Mouse (Mus musculus): ENCODE results near the gene Snta1.

Snta1 gene

DNA sequence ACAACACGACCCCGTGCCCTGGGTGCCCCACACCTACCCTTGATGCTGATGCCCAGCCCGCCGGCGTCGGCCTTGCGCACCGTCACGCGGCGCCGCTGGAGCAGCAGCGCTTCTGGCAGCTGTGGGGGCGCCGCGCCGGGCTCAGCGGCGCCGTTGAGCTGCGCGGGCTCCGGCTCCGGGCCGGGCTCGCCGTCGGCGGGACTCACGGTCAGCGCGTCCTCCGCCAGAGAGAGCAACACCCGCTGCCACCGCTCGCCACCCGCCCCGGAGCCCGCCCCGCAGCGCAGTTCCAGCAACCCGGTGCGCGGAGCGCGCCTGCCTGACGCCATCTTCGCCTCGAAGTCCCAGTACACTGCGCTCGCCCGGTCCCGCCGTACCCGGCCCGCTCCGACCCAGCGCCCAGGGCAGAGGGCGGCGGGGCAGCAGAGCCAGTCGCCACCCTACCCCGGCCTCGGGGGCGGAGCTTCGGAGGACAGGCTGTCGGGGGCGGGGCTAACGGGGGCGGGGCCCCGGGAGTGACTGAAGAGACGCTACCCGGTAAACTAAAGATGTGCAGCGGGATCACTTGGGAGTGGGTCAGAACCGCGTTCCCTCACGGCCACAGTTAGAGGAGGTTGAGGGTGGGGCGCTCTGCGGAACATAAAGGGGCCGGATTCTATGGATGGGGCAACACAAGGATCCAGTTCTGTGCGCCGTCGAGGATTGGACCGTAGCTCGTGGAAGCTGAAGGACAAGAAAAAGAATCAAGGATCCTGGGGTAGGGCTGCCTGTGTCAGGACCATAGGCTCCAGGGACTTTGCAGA lies at the start of gene Snta1:
Gene Snta1, minus strand, starts transcription at position 457 of the 803 bp plus-strand sequence.
- DNase-seq = peak; percentile 91 to 94

DNA sequence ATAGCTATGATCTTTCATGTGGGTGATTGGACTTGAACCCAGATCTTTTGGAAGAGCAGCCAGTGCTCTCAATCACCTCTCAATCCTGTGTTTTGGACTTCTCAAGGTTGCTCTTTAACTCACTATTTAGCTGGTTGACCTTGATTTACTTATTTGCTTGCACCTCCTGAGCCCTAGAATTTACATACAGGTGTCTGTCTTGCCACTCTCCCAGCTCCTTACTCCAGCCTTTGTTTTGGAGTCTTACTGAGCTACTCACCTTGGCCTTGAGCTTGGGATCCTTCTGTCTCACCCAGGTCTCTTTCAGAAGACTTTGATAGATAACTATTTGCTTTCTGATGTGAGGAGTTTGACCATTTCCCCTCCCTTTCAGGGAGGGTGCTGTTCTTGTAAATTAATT lies 48.7 kb upstream of the Snta1 start:
- DNase-seq = no peak

DNA sequence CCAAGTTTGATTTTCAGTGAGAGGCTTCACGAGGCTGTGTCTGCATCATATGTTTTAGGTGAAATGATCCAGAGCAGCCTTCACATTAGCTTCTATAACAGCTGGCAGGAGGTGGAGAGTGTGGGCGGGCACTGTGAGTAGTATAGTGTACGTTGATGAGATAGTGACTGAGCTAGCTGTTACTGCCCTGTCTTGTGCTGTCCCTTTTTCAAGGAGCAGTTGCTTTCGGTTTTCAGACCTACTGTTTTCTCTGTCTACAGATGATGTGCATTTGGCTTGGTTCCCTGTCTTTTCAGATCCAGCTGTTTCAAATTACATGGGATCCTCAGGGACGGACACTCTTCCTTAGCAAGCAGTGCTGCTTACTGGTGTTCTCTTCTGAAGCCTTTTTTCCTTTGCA lies 47.9 kb upstream of the Snta1 start:
- DNase-seq = peak in 1 of 2 experiments; percentile 33

DNA sequence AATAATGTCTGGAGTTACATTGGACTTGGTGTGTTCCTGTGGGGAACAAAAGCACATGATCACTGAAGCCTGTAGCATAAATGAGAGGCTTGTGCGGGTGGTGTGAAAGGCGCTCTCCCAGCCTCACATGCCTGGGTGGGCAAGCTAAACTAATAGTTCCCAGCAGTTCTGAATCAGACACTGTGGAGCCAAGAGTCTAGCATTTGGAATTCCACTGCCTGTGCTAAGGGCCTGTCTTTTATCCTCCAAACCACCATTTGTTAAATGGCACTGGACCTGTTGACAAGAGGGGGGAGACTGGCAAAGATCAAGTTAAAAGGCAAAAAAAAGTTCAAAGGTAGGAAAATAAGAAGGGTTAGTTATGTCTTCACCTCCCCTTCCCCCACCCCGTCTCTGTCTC lies 46.7 kb upstream of the Snta1 start:
- peak; percentile 34 to 61 for DNase-seq

DNA sequence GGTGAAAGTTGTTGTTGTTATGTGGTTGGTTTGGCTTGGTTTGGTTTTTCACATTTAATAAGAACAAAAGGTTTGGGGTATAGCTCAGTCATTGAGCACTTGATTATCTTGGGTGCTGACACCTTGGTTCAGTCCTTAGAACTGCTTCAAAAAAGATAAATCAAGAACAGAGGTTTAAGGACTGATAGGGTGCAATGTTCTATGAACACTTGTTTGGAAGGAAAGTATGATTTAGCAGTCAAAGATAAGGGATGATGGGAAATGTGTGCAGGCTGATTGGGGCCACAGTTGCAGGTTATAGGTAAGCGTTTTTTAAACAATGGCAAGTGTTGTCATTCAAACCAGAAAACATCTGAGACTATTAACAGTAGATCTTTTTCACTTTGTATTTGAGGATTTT lies 46.2 kb upstream of the Snta1 start:
- no peak for DNase-seq

- no peak for DNase-seq
These were observed 45.1 kb upstream of the Snta1 start for GRCm38 (mm10) chr2:154452951-154453350.

DNA sequence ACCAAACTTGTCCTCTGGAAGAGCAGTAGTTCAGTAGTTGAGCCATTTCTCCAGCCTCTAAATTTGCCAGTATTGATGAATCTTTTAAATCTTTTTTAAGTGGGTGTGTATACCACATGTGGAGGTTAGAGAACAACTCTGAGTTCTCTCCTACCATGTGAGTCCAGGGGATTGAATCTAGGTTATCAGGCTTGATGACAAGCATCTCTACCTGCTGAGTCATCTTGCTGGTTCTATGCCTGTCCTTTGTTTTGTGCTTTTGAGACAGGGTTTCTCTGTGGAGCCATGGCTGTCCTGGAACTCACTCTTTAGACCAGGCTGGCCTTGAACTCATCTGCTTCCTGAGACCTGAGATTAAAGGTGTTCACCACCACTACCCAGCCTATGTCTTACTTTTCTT lies 40.7 kb upstream of the Snta1 start:
- DNase-seq = no peak

DNA sequence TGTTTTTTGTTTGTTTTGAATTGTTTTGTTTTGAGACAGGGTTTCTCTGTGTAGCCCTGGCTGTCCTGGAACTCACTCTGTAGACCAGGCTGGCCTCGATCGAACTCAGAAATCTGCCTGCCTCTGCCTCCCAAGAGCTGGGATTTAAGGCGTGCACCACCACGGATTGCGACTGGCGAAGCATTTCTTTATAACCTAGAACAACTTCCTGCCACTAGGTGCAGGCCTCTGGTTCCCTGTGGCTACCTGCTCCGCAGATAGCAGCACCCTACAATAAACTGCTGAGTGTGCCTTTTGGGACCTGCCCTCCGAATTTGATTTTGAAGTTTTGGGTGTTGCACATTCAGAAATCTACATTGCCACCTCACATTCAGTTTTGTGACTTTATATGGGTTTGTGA lies 39.9 kb upstream of the Snta1 start:
- DNase-seq = no peak

DNA sequence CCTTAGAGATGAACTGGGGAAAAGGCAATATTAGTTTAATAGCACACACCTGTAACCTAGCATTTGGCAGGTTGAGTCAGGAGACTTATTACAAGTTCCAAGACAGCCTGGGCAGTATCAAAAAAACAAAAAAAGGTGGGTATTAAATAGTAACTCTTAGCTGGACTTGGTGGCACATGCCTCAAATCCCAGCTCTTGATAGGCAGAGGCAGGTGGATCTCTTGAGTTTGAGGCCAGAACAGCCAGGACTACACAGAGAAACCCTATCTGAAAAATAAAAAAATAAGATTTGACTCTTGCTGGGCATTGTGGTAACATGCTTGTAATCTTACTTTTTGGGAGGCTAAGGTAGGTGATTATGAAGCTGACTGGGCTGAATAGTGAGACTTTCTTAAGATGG lies 32.6 kb upstream of the Snta1 start:
- DNase-seq = no peak

- no peak for DNase-seq
These were observed 29.3 kb upstream of the Snta1 start for GRCm38 (mm10) chr2:154437191-154437527.

GRCm38 (mm10) chr2:154436458-154437190 lies 28.7 kb upstream of the Snta1 start, which contains the start of gene Cbfa2t2:
Gene Cbfa2t2 (plus strand): TSS chr2:154436481.
- DNase-seq = peak; percentile 71 to 83

GRCm38 (mm10) chr2:154436076-154436457 lies 28.2 kb upstream of the Snta1 start:
- DNase-seq = peak; percentile 98 to 99

DNA sequence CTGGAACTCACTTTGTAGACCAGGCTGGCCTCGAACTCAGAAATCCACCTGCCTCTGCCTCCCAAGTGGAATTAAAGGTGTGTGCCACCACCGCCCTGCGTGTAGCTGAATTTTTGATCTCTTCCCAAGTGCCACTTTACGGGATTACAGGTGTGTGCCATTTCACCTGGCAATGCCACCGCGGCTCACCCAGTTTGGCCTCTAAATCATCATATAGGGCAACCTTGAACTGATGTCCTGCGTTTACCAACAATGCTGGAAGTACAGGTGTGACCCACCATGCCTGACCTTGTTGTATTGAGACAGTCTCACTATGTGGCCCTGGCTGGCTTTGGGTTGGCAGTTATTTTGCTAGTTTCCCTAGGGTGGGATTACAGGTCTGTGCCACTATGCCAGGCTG lies 26.8 kb upstream of the Snta1 start:
- DNase-seq = no peak

- peak; percentile 27 to 50 for DNase-seq
These were observed 25.5 kb upstream of the Snta1 start for GRCm38 (mm10) chr2:154433391-154433790.

DNA sequence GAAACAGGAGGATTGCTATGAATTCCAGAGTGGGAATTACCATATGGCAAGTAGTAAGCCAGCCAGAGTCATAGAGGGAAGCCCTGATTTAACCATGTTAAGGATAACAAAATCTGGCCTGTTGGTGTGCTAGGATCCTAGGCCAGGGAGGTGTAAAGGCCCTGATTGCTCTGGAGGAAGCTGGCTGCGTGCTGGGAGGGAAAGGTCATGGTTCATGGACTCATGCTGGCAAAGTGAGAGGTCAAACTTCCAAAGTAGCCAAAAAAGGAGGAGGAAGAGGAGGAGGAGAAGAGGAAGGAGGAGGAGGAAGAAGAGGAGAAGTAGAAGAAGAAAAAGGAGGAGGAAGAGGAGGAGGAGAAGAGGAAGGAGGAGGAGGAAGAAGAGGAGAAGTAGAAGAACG lies 24.8 kb upstream of the Snta1 start:
- no peak for DNase-seq

DNA sequence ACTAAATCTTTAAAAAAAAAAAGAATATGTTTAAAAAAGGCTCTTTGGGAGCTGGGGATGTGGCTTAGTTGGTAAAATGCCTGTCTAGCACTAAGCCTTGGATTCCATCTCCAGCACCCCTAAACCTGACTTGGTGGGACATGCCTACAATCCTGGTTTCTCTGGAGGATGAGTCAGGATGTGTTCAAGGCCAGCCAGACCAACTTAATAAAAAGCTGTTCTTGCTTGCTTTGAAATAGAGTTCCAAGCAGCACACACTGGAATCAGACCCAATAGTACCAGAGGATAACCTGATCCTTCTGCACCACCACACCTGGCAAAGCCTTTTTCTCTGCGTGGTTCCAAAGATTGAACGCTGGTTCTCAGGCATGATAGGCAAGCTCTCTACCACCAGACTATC lies 22.7 kb upstream of the Snta1 start:
- DNase-seq = no peak

DNA sequence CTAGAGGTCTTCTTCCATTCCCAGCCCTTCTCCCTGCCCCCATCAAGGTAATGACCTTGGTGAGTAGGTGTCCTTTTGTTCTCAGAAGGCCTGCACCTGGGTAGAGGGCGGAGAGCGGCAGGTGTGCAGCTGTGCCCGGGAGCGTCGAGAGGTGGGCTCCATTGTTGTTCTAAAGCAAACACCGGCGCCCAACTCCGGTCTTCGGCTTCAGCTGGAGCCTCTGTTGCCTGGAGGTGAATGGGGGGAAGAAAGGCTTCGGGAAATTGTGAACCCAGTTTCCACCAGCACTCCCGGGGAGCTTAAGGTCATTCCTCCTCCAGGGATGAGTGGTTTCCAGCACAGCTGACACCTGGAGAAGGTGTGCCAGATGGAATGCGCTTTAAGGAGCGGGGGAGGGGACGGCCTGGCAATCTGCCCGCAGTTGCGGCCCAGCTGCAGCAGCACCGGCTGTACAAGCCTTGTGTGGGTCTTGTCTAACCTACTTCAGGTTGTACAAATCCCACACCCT lies 20.0 kb upstream of the Snta1 start:
- DNase-seq = peak; percentile 80 to 88

- DNase-seq = no peak
These were observed 19.3 kb upstream of the Snta1 start for GRCm38 (mm10) chr2:154426905-154427852.

DNA sequence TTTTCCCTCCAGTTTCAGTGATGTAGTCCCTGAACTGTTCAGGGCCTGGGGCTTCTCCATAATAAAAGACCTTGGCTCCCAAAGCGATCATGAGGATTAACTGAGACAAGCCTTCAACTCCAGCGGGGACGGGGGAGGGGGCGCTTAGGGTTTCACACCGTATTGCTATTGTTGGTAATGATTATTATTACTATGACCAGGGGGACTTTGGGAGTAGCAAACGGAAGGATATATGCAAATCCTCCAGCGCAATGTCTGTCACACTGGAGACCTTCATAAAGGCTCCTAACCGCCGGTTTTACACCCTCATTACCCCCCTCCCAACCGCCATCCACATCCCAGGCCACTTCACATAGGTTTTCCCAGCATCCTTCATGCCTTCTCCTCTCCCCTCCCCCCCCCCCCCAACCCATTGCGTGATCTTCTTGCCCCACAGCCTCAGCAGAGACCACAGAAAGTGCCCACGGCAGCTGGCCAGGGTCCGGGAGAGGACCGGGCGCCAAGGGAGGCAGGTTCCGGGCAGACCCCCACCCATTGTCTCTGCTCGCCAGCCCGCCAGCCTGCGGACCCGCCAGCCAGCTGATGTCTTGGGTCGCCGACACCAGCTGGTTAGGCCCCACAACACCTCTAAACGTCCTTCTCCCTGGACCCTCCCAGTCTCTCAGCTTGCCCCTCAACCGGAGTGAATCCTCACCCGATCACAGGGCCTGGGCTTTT lies 18.4 kb upstream of the Snta1 start:
- DNase-seq = peak; percentile 13 to 32

GRCm38 (mm10) chr2:154425522-154425921 lies 17.6 kb upstream of the Snta1 start:
- no peak for DNase-seq

- no peak for DNase-seq
These were observed 15.6 kb upstream of the Snta1 start for GRCm38 (mm10) chr2:154423548-154423947.

- DNase-seq = no peak
These were observed 14.3 kb upstream of the Snta1 start for GRCm38 (mm10) chr2:154422181-154422580.
